Mouse (Mus musculus): ENCODE measurements around the gene Coil. TPM values are rescaled to one million over a fixed set of nuclear protein-coding genes. Genes with fewer than 3 reads are reported as not detected.

Gene Coil
- polyA plus RNA-seq, 1 experiment from 2014 or later, result 20.1 TPM

GRCm38 (mm10) chr11:89020681-89021305, 50.7 kb downstream of the Coil start:
- Histone ChIP-seq H3K9ac (ENCODE audit: low read length) (no peak overlapping the region), H3K36me3 (ENCODE audit: control insufficient read depth, insufficient read depth, low read length) (no peaks in the 10 kb centered on the region), H3K9me3 (ENCODE audit: control insufficient read depth, low read length) (no peaks in the 10 kb centered on the region), H3K27ac (replicated peaks; ENCODE audit: low read depth, low read length) (no peak overlapping the region), H3K4me3 (ENCODE audit: low read depth, low read length) (no peak overlapping the region), H3K4me1 (ENCODE audit: control insufficient read depth, insufficient read depth, low read length) (0 out of 2 replicates have a peak, but pooled peaks cover 2% of the 10 kb centered on the region), H3K4me2 (ENCODE audit: low read depth, severe bottlenecking) (no peak overlapping the region), H3K27me3 (ENCODE audit: control insufficient read depth, insufficient read depth, low read length) (no peaks in the 10 kb centered on the region)
- no peak for DNase-seq (ENCODE audit: low spot score)
- ATAC-seq (ENCODE audit: insufficient number of reproducible peaks, low FRiP score, low TSS enrichment, low read depth), result no peak
- 75% methylated on average over 9 of the region's 9 CpGs for WGBS

GRCm38 (mm10) chr11:89021687-89022086, 51.6 kb downstream of the Coil start:
- ATAC-seq (ENCODE audit: insufficient number of reproducible peaks, low FRiP score, low TSS enrichment, low read depth) (no peak), DNase-seq (ENCODE audit: low spot score) (no peak)
- H3K4me3 ChIP-seq (ENCODE audit: low read depth, low read length), result no peak overlapping the region
- no peak overlapping the region for H3K9ac ChIP-seq (ENCODE audit: low read length)
- WGBS, result 84% methylated on average over 7 of the region's 7 CpGs
- H3K27me3 ChIP-seq (ENCODE audit: control insufficient read depth, insufficient read depth, low read length), result no peaks in the 10 kb centered on the region
- 0 out of 2 replicates have a peak, but pooled peaks cover 2% of the 10 kb centered on the region for H3K4me1 ChIP-seq (ENCODE audit: control insufficient read depth, insufficient read depth, low read length)
- no peaks in the 10 kb centered on the region for H3K36me3 ChIP-seq (ENCODE audit: control insufficient read depth, insufficient read depth, low read length)
- no peak overlapping the region for H3K4me2 ChIP-seq (ENCODE audit: low read depth, severe bottlenecking)
- no peaks in the 10 kb centered on the region for H3K9me3 ChIP-seq (ENCODE audit: control insufficient read depth, low read length)
- no peak overlapping the region for H3K27ac ChIP-seq (replicated peaks; ENCODE audit: low read depth, low read length)

- no peak overlapping the region for H3K9ac ChIP-seq (ENCODE audit: low read length)
- H3K27me3 ChIP-seq (ENCODE audit: control insufficient read depth, insufficient read depth, low read length), result no peaks in the 10 kb centered on the region
- ATAC-seq (ENCODE audit: insufficient number of reproducible peaks, low FRiP score, low TSS enrichment, low read depth), result no peak
- no peak overlapping the region for H3K27ac ChIP-seq (replicated peaks; ENCODE audit: low read depth, low read length)
- no peak overlapping the region for H3K4me3 ChIP-seq (ENCODE audit: low read depth, low read length)
- WGBS, result 62% methylated on average over 8 of the region's 8 CpGs
- no peak for DNase-seq (ENCODE audit: low spot score)
- 0 out of 2 replicates have a peak, but pooled peaks cover 2% of the 10 kb centered on the region for H3K4me1 ChIP-seq (ENCODE audit: control insufficient read depth, insufficient read depth, low read length)
- no peaks in the 10 kb centered on the region for H3K36me3 ChIP-seq (ENCODE audit: control insufficient read depth, insufficient read depth, low read length)
- H3K4me2 ChIP-seq (ENCODE audit: low read depth, severe bottlenecking), result no peak overlapping the region
- H3K9me3 ChIP-seq (ENCODE audit: control insufficient read depth, low read length), result no peaks in the 10 kb centered on the region
These were observed 52.2 kb downstream of the Coil start for GRCm38 (mm10) chr11:89022120-89022731.

- ATAC-seq (ENCODE audit: insufficient number of reproducible peaks, low FRiP score, low TSS enrichment, low read depth), result no peak
These were observed 53.4 kb downstream of the Coil start for GRCm38 (mm10) chr11:89023477-89023876.

GRCm38 (mm10) chr11:89024181-89024881, 54.3 kb downstream of the Coil start:
- Histone ChIP-seq H3K27ac (replicated peaks; ENCODE audit: low read depth, low read length) (no peak overlapping the region), H3K27me3 (ENCODE audit: control insufficient read depth, insufficient read depth, low read length) (no peaks in the 10 kb centered on the region), H3K9ac (ENCODE audit: low read length) (no peak overlapping the region), H3K36me3 (ENCODE audit: control insufficient read depth, insufficient read depth, low read length) (no peaks in the 10 kb centered on the region), H3K4me3 (ENCODE audit: low read depth, low read length) (no peak overlapping the region), H3K4me2 (ENCODE audit: low read depth, severe bottlenecking) (no peak overlapping the region), H3K4me1 (ENCODE audit: control insufficient read depth, insufficient read depth, low read length) (0 out of 2 replicates have a peak, but pooled peaks cover 2% of the 10 kb centered on the region), H3K9me3 (ENCODE audit: control insufficient read depth, low read length) (no peaks in the 10 kb centered on the region)
- ATAC-seq (ENCODE audit: insufficient number of reproducible peaks, low FRiP score, low TSS enrichment, low read depth), result no peak
- WGBS, result 77% methylated on average over 11 of the region's 11 CpGs
- no peak for DNase-seq (ENCODE audit: low spot score)

More at GRCm38 (mm10) chr11:89023477-89023876, 53.4 kb downstream of the Coil start:
- no peaks in the 10 kb centered on the region for H3K9me3 ChIP-seq (ENCODE audit: control insufficient read depth, low read length)
- 80% methylated on average over 10 of the region's 10 CpGs for WGBS
- H3K36me3 ChIP-seq (ENCODE audit: control insufficient read depth, insufficient read depth, low read length), result no peaks in the 10 kb centered on the region
- no peak overlapping the region for H3K4me2 ChIP-seq (ENCODE audit: low read depth, severe bottlenecking)
- no peak for DNase-seq (ENCODE audit: low spot score)
- no peak overlapping the region for H3K27ac ChIP-seq (replicated peaks; ENCODE audit: low read depth, low read length)
- 0 out of 2 replicates have a peak, but pooled peaks cover 2% of the 10 kb centered on the region for H3K4me1 ChIP-seq (ENCODE audit: control insufficient read depth, insufficient read depth, low read length)
- H3K27me3 ChIP-seq (ENCODE audit: control insufficient read depth, insufficient read depth, low read length), result no peaks in the 10 kb centered on the region
- no peak overlapping the region for H3K9ac ChIP-seq (ENCODE audit: low read length)
- H3K4me3 ChIP-seq (ENCODE audit: low read depth, low read length), result no peak overlapping the region

- H3K27me3 ChIP-seq (ENCODE audit: control insufficient read depth, insufficient read depth, low read length), result no peaks in the 10 kb centered on the region
- no peaks in the 10 kb centered on the region for H3K36me3 ChIP-seq (ENCODE audit: control insufficient read depth, insufficient read depth, low read length)
- no peak overlapping the region for H3K27ac ChIP-seq (replicated peaks; ENCODE audit: low read depth, low read length)
- DNase-seq (ENCODE audit: low spot score), result no peak
- no peak overlapping the region for H3K4me3 ChIP-seq (ENCODE audit: low read depth, low read length)
- ATAC-seq (ENCODE audit: insufficient number of reproducible peaks, low FRiP score, low TSS enrichment, low read depth), result no peak
- no peak overlapping the region for H3K4me2 ChIP-seq (ENCODE audit: low read depth, severe bottlenecking)
- H3K9ac ChIP-seq (ENCODE audit: low read length), result no peak overlapping the region
- no peaks in the 10 kb centered on the region for H3K9me3 ChIP-seq (ENCODE audit: control insufficient read depth, low read length)
- 0 out of 2 replicates have a peak, but pooled peaks cover 2% of the 10 kb centered on the region for H3K4me1 ChIP-seq (ENCODE audit: control insufficient read depth, insufficient read depth, low read length)
- 77% methylated on average over 3 of the region's 3 CpGs for WGBS
These were observed 55.6 kb downstream of the Coil start for GRCm38 (mm10) chr11:89025603-89026002.

- 94% methylated on average over 3 of the region's 3 CpGs for WGBS
- no peak overlapping the region for H3K4me3 ChIP-seq (ENCODE audit: low read depth, low read length)
These were observed 56.1 kb downstream of the Coil start for GRCm38 (mm10) chr11:89026117-89026516.

GRCm38 (mm10) chr11:89027955-89028361, 57.9 kb downstream of the Coil start:
- H3K36me3 ChIP-seq (ENCODE audit: control insufficient read depth, insufficient read depth, low read length), result no peaks in the 10 kb centered on the region
- H3K4me3 ChIP-seq (ENCODE audit: low read depth, low read length), result no peak overlapping the region
- no peaks in the 10 kb centered on the region for H3K9me3 ChIP-seq (ENCODE audit: control insufficient read depth, low read length)
- no peaks in the 10 kb centered on the region for H3K27me3 ChIP-seq (ENCODE audit: control insufficient read depth, insufficient read depth, low read length)
- no peak overlapping the region for H3K27ac ChIP-seq (replicated peaks; ENCODE audit: low read depth, low read length)
- H3K4me1 ChIP-seq (ENCODE audit: control insufficient read depth, insufficient read depth, low read length), result 0 out of 2 replicates have a peak, but pooled peaks cover 2% of the 10 kb centered on the region
- no peak for ATAC-seq (ENCODE audit: insufficient number of reproducible peaks, low FRiP score, low TSS enrichment, low read depth)
- 82% methylated on average over 10 of the region's 10 CpGs for WGBS
- H3K4me2 ChIP-seq (ENCODE audit: low read depth, severe bottlenecking), result no peak overlapping the region
- no peak for DNase-seq (ENCODE audit: low spot score)
- H3K9ac ChIP-seq (ENCODE audit: low read length), result no peak overlapping the region

More at GRCm38 (mm10) chr11:89026117-89026516, 56.1 kb downstream of the Coil start:
- Histone ChIP-seq H3K9me3 (ENCODE audit: control insufficient read depth, low read length) (no peaks in the 10 kb centered on the region), H3K9ac (ENCODE audit: low read length) (no peak overlapping the region), H3K27me3 (ENCODE audit: control insufficient read depth, insufficient read depth, low read length) (no peaks in the 10 kb centered on the region), H3K4me1 (ENCODE audit: control insufficient read depth, insufficient read depth, low read length) (0 out of 2 replicates have a peak, but pooled peaks cover 2% of the 10 kb centered on the region), H3K4me2 (ENCODE audit: low read depth, severe bottlenecking) (no peak overlapping the region), H3K27ac (replicated peaks; ENCODE audit: low read depth, low read length) (no peak overlapping the region), H3K36me3 (ENCODE audit: control insufficient read depth, insufficient read depth, low read length) (no peaks in the 10 kb centered on the region)
- ATAC-seq (ENCODE audit: insufficient number of reproducible peaks, low FRiP score, low TSS enrichment, low read depth), result no peak
- DNase-seq (ENCODE audit: low spot score), result no peak
